Mouse (Mus musculus) embryo, embryonic 11 days (tissue): ENCODE results near the gene Gdf5.
"Not testable (repeated sequence)": the region's sequence is repeated elsewhere in the genome, so short reads cannot be mapped to it uniquely, and the experiment has no call there.

Experiments used
- DNase-seq: peaks from one replicate; pipeline ENCODE4 v3.0.0-alpha.2; 2015

The Gdf5 gene

DNA sequence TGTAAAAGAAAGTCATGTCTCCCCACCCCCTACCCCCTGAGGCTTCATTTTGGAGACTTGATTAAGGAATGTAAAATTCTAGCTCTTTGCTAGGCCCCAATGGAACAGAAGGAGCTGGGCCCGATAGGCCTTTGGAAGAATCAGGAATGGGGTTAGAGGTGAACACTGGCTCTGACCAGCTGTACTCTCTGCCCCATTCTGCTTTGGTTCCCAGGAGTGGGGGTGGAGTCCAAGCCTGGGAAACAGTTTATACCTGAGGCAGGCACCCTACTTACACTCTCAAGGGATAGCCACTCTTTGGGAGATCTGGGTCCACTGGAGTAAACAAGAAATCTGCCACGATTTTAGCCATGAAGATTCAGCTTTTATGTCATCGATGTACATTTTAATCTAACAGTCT lies 4.5 kb downstream of the Gdf5 start, which contains the start of gene Gm15557:
Gene Gm15557 (plus strand): TSS at position 48 of the 400 bp plus-strand sequence.
- no peak for DNase-seq

DNA sequence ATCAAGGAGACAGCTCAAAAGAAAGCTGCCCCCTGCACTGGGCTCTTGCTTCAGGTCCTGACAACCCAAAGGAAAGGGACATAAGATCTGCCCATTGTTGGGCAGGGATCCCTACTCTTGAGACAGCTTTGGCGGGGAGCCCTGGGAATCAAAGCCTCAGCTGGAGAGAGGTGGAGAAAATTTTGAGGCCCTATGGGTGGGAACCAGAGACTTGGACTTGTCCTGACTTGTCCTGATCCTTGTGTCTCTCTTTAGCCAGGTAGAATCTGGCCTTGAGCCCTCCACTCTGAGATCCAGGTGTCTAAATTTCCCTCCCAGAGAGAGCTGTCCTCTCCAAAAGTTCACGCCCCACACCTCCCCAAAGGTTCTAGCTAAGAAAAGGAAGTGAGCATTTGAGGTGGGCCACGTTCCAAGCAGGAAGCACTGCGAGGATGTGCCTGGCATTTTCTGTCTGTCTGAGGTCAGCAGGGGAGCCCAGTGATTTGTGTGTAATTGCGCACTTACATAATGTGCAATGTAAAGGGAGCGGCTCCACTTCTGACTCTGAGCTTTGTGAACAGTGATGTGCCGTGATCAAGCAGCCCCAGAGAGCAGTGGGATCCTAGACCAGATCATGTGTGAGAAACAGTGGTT lies 5.2 kb downstream of the Gdf5 start:
- DNase-seq = no peak

DNA sequence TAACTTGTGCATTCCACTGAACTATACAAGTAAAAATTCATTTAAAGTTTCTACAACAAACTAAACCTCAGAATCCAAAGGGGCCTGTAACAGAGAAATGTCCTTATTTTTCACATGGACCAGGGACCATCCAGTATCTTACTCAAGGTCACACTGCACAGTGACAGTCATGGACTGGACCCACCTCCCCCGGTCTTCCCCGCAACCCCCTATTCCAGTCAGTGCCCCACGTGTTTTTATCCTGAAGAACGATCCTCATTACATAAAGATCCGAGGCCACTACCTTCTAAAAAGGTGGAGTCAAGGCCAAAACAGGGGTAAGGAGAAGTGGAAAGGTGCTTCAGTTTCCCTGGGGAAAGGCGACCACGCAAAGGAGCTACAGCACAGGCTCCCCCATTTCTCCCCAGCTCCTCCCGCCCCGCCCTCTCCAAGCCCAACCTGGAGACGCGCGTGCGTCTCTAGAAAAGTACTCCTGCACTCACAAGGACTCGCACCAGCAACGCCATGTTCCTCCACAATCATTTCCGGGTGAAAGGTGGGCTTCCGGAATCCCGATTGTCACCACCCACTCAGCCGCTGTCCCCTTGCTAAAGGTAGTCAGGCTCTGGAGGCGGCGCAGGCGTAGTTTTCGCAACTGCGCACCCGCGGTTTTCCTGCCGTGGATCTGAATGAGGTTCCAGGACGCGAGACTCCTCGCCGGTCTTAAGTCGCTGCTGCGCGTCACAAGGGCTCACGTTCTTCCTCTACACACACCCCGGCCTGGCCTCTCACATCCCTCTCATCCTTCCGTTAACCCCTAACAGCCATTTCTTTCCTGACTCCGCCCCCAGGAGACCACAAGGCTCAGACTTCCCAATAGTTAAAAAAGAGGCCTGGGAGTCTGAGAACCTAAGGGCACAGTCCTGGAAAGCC lies 15.4 kb downstream of the Gdf5 start, which contains the start of gene Uqcc1:
Gene Uqcc1 (minus strand): TSS at position 780 of the 912 bp plus-strand sequence.
- peak; percentile 95 for DNase-seq

DNA sequence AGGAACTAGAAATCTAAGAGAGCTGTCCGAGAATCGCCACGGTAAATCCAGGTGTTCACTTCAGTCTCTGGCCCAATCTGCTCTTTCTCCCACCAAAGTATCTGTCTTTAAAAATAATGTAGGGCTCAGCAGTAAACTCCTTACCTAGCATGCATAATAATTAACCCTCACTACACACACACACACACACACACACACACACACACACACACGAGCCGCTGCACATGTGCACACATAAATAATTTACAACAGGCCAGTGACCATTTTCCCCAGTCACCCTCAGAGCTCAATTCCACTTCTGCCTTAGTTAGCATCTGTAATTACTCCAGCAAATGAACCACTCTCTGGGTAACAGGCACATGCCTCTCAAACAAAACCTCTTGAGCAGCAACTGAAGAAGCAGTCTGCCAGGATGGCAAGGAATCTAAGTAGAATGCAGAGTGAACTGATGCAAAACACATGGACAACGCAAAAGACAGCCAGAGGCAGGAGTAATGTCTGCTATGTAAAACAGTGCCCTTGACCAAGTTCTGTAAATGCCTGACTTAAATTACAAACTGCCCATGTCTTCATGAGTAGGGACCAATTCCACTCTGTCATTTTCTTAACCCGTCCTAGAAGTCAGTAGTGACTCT lies 16.3 kb downstream of the Gdf5 start:
- DNase-seq = peak; percentile 6

DNA sequence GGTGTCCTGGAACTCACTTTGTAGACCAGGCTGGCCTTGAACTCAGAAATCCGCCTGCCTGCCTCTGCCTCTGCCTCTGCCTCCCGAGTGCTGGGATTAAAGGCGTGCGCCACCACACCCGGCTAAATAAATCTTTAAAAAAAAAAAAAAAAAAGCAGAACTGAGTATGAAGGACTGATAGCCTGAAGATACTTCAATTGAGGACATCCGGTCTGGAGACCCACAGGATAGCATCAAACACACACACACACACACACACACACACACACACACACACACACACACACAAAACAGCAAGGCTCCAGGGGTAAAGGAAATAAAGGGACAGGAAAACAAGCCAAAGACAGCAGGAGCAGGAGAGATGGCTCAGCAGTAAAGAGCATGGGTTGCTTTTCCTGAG lies 20.0 kb downstream of the Gdf5 start:
- DNase-seq = not testable (repeated sequence)

DNA sequence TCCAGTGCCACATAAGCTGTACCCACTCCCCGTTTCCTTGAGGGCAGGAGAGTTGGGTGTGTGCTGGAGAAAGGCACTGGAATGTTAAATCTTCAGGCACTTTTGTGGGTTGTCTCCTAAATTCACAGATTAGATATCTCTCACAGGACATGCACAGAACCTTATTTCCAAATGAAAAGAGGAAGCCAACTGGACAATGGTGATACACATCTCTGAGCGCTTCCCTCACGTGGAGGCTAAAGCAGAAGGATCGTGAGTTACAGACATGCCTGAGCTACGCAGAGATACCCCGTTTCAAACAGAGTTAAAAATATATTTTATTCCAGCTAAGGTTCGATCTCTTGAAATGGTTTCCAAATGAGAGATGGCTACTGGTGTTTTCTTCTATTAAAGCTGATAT lies 22.0 kb downstream of the Gdf5 start:
- no peak for DNase-seq

DNA sequence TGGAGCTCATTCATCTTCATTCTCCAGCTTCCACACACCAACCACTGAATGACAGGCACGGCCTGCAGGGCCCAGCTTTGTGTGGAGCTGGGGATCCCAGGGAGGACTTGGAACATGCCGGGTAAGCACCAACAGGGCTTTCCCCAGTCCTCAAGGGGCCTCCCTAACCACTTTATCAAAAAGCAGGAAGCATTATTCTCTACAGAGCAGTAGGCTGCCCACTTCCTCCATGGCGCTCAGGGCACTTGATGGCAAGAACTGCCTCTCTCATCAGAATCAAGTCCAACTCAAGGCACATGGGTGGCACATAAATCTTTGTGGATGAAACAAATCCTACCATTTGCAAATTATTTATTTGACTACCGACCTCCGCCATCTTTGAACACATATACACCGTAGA lies 30.5 kb downstream of the Gdf5 start:
- no peak for DNase-seq

DNA sequence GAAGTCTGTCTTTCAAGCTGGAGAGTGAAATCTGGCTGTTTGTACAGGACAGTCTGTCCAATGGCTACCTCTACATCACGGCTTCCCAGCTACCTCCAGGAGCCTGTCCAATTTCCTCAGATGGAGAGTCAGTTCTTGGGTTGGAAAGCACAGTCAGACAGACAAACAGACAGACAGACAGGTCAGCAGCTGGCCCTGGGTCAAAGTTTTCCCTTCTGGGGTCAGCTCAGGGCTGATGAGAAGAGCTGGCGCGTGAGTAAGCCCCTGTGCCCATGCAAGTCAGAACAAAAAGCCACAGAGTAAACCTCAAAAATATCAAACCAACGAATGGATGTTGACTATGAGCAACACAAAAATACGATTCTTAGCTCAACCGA lies 41.5 kb downstream of the Gdf5 start:
- no peak for DNase-seq

DNA sequence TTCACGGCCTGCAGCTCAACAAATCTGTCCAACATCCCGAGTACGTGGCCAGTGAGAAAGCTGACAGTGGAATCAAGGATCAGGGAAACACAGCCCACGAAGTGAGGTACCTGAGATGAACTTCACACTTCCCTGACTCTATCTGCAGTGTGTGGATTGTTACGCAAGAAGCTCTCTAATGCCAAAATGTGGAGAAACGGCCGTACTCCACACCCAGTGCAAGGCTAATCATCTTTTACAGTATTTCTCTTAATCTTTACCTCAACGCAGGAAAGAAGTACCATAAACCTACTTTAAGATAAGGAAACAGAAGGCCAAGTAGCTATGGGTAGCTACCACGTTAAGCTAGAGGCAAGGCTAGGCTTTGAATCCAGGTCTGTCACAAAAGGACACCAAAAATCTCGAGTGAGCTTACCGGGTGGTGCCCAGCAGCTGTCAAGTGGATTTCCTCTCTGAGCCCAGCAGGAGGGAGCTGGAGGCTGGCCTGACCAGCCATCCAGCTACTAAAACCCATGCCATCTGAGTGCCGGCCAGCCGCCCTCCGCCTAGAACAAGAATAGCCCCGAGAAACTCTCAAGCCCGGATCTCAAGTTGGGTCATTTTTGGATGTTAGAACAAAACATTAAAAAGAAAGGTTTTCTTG lies 42.1 kb downstream of the Gdf5 start:
- DNase-seq = no peak

DNA sequence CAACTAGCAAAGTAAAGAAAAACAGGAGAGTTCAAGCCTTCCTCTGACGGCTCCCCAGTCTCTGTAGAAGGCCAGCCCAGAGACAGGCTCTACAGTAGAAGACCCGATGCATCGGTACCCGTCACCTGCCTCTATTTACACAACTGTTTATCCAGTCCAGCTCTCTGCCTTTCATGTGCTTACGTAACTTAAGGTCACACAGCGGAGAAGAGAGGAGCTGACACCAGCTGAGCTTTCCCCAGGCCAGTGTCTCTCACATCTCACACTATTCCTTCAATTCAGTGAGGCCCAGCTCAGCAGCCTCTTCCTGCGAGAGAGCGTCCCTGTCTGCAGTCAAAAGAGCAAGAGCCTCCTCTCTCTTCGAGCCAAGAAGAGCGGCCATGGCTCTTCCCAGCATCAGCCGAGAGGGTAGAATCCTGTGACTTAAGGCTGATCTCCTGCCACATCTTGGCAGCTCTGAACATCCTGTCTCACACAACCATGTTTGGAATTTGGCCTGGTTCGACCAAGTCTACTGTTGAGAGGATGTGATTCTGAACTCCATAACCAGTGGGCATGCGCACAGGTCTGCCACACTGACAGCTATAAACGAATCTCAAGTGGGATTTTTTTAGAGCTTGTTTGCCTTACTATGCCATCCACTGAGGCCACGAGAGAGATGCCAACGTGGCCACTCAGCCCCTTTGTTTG lies 50.0 kb downstream of the Gdf5 start:
- no peak for DNase-seq

DNA sequence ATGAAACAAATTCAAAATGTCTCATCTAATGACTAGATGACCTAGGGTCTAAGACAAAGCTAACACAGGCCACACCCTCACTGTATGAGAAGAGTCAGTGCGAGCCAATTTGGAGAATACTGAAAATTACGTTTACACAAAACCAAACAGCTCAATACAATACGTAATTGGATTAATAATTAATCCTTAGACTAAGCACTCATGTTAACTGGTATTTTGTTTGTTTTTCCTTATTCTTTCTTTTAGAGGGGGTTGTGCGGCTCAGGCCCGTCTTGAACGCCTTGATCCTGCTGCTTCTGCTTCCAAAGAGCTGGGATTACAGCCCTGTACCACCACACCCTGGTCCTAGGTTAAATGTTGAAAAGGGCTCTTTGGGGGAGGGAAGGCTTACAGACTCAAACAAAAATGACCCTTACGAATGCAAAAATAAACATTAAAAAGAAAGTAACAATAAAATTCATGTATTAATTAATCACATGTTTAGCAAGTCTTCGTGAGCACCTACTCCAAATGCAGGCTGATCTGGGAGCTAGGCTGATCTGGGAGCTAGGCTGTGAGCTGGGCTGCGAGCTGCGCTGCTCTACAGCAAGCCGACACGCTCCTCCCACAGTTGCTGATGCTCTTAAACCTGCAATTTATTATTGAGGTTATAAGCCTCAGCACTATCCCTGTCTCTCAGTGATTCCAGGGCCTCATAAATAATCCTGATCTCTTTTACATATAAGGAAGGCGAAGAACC lies 50.7 kb downstream of the Gdf5 start:
- no peak for DNase-seq
